Mouse (Mus musculus): ENCODE data around the gene Nectin1. TPM values are rescaled to one million over a fixed set of nuclear protein-coding genes. Genes with fewer than 3 reads are reported as not detected.

The Nectin1 gene
- polyA plus RNA-seq, 1 experiment from 2014 or later, result 13.0 TPM

DNA sequence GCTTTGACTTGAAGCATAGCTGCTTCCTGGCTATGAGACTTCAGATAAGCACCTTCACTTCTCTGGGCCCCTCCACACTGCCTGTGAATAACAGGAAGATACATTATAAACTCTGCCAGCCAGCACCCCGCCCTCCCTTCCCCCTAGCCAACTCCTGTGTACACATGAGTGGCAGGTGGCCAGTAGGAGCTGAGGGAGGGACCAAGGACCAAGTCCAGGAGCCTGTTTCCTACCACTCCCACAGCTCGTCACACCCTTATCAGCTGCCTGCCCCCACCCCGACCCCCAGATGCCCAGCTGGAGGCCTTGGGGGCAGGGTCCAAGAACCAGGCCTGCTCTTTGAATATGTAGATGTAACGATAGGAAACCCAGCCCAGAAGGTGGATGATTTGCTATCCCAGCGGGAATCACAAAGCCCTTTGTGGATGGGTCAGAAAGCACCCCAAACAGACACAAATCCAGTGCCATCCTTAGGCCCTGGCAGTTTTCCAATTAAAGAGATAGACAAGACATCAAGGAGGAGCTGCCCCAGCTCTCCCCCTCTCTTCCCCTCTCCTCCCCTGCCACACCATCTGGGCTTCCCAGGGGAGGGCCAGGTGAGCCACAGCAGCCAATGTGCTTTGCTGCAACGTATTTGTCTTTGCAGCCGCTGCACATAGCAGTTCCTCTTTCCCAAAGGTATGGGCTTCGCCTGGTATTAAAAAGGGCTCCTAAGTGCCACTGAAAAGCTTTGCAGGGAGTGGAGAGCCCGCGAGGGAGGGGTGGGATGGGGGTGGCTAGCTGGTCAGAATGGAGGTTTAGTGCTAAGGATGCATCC, 14.1 kb upstream of the Nectin1 start:
- H3K4me1 ChIP-seq, result peaks cover 38% of the 10 kb centered on the region
- WGBS, result 10% methylated on average over 10 of the region's 10 CpGs
- no peaks in the 10 kb centered on the region for H3K36me3 ChIP-seq
- no peak overlapping the region for H3K4me3 ChIP-seq
- no peak overlapping the region for H3K27ac ChIP-seq
- no peak for ATAC-seq (ENCODE audit: low FRiP score)
- H3K4me2 ChIP-seq (replicated peaks), result 0 out of 2 replicates have a peak overlapping the region, but pooled peaks have one; percentile 0
- peaks cover 15% of the 10 kb centered on the region; the same call in 1 of the 2 replicates for H3K27me3 ChIP-seq
- H3K9me3 ChIP-seq (replicated peaks), result no peaks in the 10 kb centered on the region
- H3K9ac ChIP-seq, result 0 out of 2 replicates have a peak overlapping the region, but pooled peaks have one; percentile 15

DNA sequence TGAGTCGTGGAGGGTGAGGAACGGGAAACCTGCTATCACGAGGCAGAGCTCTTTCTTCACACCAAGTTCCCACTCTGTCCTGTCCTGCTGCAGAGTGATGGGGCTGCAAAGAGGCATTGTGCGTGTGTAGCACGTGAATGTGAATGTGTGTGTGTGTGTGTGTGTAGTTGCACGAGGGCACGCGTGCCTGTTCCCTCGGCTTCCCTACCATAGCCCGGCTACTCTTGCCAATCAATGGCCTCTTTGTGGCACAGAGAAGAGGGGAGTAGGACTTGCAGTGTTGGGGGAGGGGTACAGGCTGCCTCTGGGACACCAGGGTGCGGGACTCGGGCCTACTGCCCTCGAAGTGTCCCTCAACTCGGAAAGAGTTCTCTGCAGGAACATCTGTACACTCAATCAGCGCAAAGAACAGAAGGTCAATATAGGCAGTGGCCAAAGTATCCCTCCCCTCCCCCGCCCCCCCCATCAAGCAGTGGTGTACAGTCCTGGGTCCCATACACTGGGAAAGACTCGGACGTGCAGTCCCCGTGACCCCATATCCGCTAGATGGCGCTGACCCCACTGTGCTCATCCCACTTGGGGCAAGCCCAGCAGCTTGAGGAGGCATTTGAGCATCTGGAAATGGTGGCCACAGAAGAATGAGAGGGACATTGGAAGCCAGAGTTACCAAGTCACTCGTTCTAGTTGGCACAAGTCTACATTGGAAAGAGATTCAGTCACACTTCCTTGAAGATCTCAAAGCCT, 13.3 kb upstream of the Nectin1 start:
- Histone ChIP-seq H3K4me2 (replicated peaks) (0 out of 2 replicates have a peak overlapping the region, but pooled peaks have one; percentile 0), H3K4me1 (peaks cover 38% of the 10 kb centered on the region), H3K27ac (no peak overlapping the region), H3K9me3 (replicated peaks) (no peaks in the 10 kb centered on the region), H3K4me3 (no peak overlapping the region), H3K27me3 (peaks cover 15% of the 10 kb centered on the region; the same call in 1 of the 2 replicates), H3K9ac (no peak overlapping the region), H3K36me3 (no peaks in the 10 kb centered on the region)
- WGBS, result 7% methylated on average over 21 of the region's 22 CpGs
- ATAC-seq (ENCODE audit: low FRiP score), result peak; percentile 62

- Histone ChIP-seq H3K36me3 (no peaks in the 10 kb centered on the region), H3K27me3 (peaks cover 18% of the 10 kb centered on the region), H3K4me2 (replicated peaks) (no peak overlapping the region), H3K9ac (no peak overlapping the region), H3K4me3 (no peak overlapping the region), H3K27ac (no peak overlapping the region), H3K9me3 (replicated peaks) (no peaks in the 10 kb centered on the region), H3K4me1 (peaks cover 38% of the 10 kb centered on the region)
- WGBS, result 72% methylated on average over 6 of the region's 6 CpGs
- no peak for ATAC-seq (ENCODE audit: low FRiP score)
Observed at GRCm38 (mm10) chr9:43731880-43732279, 11.9 kb upstream of the Nectin1 start.

GRCm38 (mm10) chr9:43732671-43733070, 11.1 kb upstream of the Nectin1 start:
- 61% methylated on average over 8 of the region's 8 CpGs for WGBS
- H3K27me3 ChIP-seq, result peaks cover 18% of the 10 kb centered on the region
- peaks cover 45% of the 10 kb centered on the region for H3K4me1 ChIP-seq
- no peak overlapping the region for H3K4me2 ChIP-seq (replicated peaks)
- H3K9ac ChIP-seq, result no peak overlapping the region
- H3K9me3 ChIP-seq (replicated peaks), result no peaks in the 10 kb centered on the region
- ATAC-seq (ENCODE audit: low FRiP score), result no peak
- H3K27ac ChIP-seq, result no peak overlapping the region
- H3K36me3 ChIP-seq, result no peaks in the 10 kb centered on the region
- H3K4me3 ChIP-seq, result no peak overlapping the region

GRCm38 (mm10) chr9:43734952-43735351, 8.8 kb upstream of the Nectin1 start:
- Histone ChIP-seq H3K9ac (no peak overlapping the region), H3K4me2 (replicated peaks) (no peak overlapping the region), H3K4me3 (no peak overlapping the region), H3K4me1 (peaks cover 49% of the 10 kb centered on the region), H3K9me3 (replicated peaks) (no peaks in the 10 kb centered on the region), H3K27ac (no peak overlapping the region), H3K36me3 (no peaks in the 10 kb centered on the region), H3K27me3 (peaks cover 18% of the 10 kb centered on the region)
- ATAC-seq (ENCODE audit: low FRiP score), result no peak

DNA sequence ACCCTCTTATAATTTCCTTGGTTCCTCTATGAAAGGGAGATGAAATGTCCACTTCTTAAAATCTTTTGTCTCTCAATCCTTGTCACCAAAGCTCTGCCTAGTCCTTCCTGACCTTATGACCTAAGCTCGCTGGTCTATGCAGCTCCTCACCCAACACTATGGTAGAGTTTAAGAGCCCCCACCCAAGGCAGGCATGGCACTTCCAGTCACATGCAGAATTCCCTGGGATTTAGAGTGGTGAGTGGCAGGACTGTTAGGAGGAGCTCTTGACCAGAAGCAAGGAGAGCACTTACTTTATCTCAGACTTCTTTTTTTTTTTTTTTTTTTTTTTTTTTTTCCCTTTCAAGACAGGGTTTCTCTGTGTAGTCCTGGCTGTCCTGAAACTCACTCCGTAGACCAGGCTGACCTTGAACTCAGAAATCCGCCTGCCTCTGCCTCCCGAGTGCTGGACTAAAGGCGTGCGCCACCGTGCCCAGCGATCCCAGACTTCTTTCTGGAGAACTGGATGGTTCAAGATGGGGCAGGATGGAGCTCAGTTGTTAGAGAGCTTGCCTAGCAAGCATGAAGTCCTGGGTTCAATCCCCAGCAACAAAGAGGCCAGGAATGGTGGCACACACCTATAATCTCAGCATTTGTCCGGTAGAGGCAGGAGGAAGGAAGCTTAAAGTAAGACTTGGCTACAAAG, 7.6 kb upstream of the Nectin1 start:
- Histone ChIP-seq H3K9ac (no peak overlapping the region), H3K9me3 (replicated peaks) (no peaks in the 10 kb centered on the region), H3K36me3 (no peaks in the 10 kb centered on the region), H3K4me3 (no peak overlapping the region), H3K27me3 (peaks cover 15% of the 10 kb centered on the region), H3K4me1 (peaks cover 40% of the 10 kb centered on the region), H3K27ac (no peak overlapping the region), H3K4me2 (replicated peaks) (no peak overlapping the region)
- no peak for ATAC-seq (ENCODE audit: low FRiP score)
- 93% methylated on average over 9 of the region's 9 CpGs for WGBS

GRCm38 (mm10) chr9:43737331-43737730, 6.5 kb upstream of the Nectin1 start:
- H3K36me3 ChIP-seq, result no peaks in the 10 kb centered on the region
- no peaks in the 10 kb centered on the region for H3K9me3 ChIP-seq (replicated peaks)
- H3K4me2 ChIP-seq (replicated peaks), result peak overlapping the region; percentile 42; the same call in 1 of the 2 replicates
- no peak overlapping the region for H3K9ac ChIP-seq
- H3K4me1 ChIP-seq, result peaks cover 34% of the 10 kb centered on the region
- no peak overlapping the region for H3K4me3 ChIP-seq
- ATAC-seq (ENCODE audit: low FRiP score), result no peak
- peak overlapping the region; percentile 23; the same call in 1 of the 2 replicates for H3K27ac ChIP-seq
- peaks cover 7% of the 10 kb centered on the region; the same call in 1 of the 2 replicates for H3K27me3 ChIP-seq
- 15% methylated on average over 3 of the region's 3 CpGs for WGBS

DNA sequence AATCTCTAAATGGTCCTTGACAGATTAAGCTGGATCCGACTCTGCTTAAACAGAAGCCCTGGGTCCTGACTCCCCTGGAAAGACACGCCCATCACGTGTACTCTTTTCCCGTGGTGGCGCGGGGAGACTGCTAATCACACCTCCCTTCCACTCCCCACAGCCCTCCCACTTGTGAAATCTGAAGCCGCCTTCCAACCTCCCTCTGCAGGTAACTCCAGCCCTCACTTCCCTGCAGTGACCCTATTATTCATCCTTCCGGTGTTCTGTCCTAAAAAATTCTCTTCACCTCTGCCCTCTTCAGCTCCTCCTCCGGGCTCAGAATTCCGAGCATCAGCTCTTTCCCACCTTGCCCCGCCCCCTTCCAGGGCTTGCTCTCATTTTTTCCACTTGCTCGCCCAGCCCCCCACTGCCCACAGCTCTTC, 5.9 kb upstream of the Nectin1 start:
- ATAC-seq (ENCODE audit: low FRiP score), result no peak
- peaks cover 30% of the 10 kb centered on the region for H3K4me1 ChIP-seq
- peak overlapping the region; percentile 23; the same call in 1 of the 2 replicates for H3K27ac ChIP-seq
- peaks cover 4% of the 10 kb centered on the region; the same call in 1 of the 2 replicates for H3K27me3 ChIP-seq
- WGBS, result 0% methylated on average over 12 of the region's 12 CpGs
- H3K9me3 ChIP-seq (replicated peaks), result no peaks in the 10 kb centered on the region
- H3K9ac ChIP-seq, result no peak overlapping the region
- peak overlapping the region; percentile 42 for H3K4me2 ChIP-seq (replicated peaks)
- H3K36me3 ChIP-seq, result no peaks in the 10 kb centered on the region
- 0 out of 2 replicates have a peak overlapping the region, but pooled peaks have one; percentile 2 for H3K4me3 ChIP-seq

DNA sequence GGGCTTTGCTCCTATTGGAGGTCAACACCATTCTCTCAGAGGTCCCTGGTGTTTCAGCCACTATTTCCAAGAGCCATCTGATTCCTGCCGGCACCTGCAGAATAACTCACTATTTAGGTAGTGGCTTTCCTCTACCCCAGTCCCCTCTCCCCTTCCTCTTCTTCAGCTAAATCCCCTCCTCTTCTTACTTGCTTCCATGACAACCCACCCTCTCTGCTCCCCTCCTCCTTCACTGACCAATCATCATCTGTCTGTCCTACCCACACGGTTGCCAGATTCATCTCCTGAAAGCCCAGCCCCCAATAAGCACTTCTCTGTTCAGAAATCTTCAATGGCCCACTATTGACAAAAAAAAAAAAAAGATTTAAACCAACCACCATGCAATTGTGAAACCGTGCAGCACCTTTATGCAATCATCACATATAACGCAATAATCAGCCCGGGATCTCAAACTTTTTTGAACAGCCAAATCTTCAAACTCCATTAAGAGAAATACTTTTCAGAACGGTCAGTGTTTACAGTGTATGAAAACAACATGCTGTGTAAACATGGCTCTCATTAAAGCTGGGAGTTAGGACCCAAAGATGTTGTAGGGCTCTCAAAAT, 5.2 kb upstream of the Nectin1 start:
- Histone ChIP-seq H3K9ac (no peak overlapping the region), H3K27me3 (peaks cover 3% of the 10 kb centered on the region; the same call in 1 of the 2 replicates), H3K36me3 (no peaks in the 10 kb centered on the region), H3K27ac (no peak overlapping the region), H3K4me3 (no peak overlapping the region), H3K9me3 (replicated peaks) (no peaks in the 10 kb centered on the region), H3K4me2 (replicated peaks) (peak overlapping the region; percentile 42), H3K4me1 (peaks cover 30% of the 10 kb centered on the region)
- 32% methylated on average over 6 of the region's 6 CpGs for WGBS
- ATAC-seq (ENCODE audit: low FRiP score), result no peak

DNA sequence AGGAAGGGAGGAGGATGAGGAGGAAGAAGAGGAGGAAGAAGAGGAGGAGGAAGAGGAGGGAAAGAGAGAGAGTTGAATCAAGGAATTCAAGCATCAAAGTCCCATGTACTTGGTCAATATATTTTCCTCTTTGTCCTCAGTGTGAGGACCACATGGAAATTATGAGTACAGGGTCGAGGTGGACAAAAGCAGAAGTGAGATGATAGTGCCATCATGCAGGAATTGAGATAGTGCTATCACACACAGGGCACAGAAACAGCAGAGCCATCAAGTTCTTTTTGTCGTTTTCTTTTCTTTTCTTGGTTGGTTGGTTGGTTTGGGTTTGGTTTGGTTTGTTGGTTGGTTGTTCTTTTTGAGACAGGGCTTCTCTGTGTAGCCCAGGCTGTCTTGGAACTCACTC, 2.5 kb upstream of the Nectin1 start:
- no peaks in the 10 kb centered on the region for H3K9me3 ChIP-seq (replicated peaks)
- H3K27ac ChIP-seq, result no peak overlapping the region
- no peaks in the 10 kb centered on the region for H3K36me3 ChIP-seq
- H3K4me1 ChIP-seq, result peaks cover 34% of the 10 kb centered on the region
- ATAC-seq (ENCODE audit: low FRiP score), result no peak
- 90% methylated on average over 2 of the region's 2 CpGs for WGBS
- no peak overlapping the region for H3K9ac ChIP-seq
- H3K4me3 ChIP-seq, result no peak overlapping the region
- H3K4me2 ChIP-seq (replicated peaks), result no peak overlapping the region
- peaks cover 3% of the 10 kb centered on the region; the same call in 1 of the 2 replicates for H3K27me3 ChIP-seq

GRCm38 (mm10) chr9:43742066-43742465, 1.7 kb upstream of the Nectin1 start:
- no peak overlapping the region for H3K9ac ChIP-seq
- no peak overlapping the region for H3K4me3 ChIP-seq
- no peaks in the 10 kb centered on the region for H3K36me3 ChIP-seq
- H3K27ac ChIP-seq, result no peak overlapping the region
- H3K4me1 ChIP-seq, result peaks cover 42% of the 10 kb centered on the region
- no peak for ATAC-seq (ENCODE audit: low FRiP score)
- no peaks in the 10 kb centered on the region; the same call in 1 of the 2 replicates for H3K27me3 ChIP-seq
- no peaks in the 10 kb centered on the region for H3K9me3 ChIP-seq (replicated peaks)
- H3K4me2 ChIP-seq (replicated peaks), result no peak overlapping the region
- WGBS, result 78% methylated on average over 4 of the region's 4 CpGs
